Mouse (Mus musculus) heart, postnatal 25 days (tissue): ENCODE results near the gene Gtf2a1. TPM values are rescaled to one million over a fixed set of nuclear protein-coding genes. Genes with fewer than 3 reads are reported as not detected.
"Not testable (repeated sequence)": the region's sequence is repeated elsewhere in the genome, so short reads cannot be mapped to it uniquely, and the experiment has no call there.

ENCODE experiments used
- DNase-seq: peaks from one replicate; pipeline ENCODE4 v3.0.0; 2022; ENCODE audit warnings: low spot score
- intact Hi-C: fragments of 180-260 bp; cut with DNase I; formaldehyde crosslinking; loops from one replicate; pipeline ENCODE4 v1.15.1; 2025
- total RNA-seq, 2 experiments: library from RNA; stranded (reverse); gene quantifications; 2 replicates each; pipeline ENCODE4 v1.2.3; 2021

Gtf2a1 gene
- total RNA-seq, 2 experiments from 2014 or later: 24.7 to 27.4 TPM

GRCm38 (mm10) chr12:91582362-91583002 is 7.8 kb downstream of the Gtf2a1 start:
- intact Hi-C loops: loop anchor here (5.0 kb wide), 1 partner anchor 195 kb away; no protein-coding TSS in a partner anchor
- no peak for DNase-seq

DNA sequence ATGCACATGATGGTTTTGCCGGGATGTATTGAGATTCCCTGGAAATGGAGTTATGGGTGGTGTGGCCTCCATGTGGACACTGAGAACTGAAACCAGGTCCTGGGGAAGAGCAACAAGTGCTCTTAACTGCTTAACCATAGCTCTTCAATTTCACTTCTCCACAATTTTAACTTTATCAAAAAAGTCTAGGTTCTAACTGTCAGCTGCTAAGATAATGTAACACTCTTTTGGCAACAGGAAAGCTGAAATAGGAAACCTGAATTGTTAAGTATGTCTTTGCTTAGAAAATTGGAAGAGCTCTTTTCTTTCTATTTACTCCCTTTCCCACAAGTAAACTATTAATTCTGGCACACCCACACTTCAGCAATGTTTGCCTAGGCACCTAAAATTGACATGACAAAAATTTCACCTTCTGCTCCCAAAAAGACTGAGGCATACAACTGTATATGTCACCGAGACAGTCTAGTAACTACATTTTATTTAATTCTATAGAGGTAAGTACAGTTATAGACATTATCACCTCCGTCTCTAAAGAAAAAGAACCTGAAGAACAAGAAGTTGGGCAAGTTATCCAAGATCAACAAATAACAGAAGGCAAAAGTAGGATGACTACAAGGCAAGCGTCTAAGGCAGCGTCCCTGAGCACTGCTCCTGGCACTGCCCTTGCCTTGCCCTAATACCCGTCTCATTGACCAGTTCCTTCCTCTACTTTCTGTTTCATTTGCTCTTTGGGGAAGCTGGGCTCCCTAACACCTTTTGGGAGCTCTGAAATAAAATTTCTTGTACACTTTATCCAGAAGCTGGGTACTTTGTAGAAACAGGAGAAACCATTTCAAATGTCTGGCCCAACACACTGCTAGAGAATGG is 8.8 kb downstream of the Gtf2a1 start:
- intact Hi-C loops: loop anchor here (5.0 kb wide), 1 partner anchor 194 kb away; no protein-coding TSS in a partner anchor
- no peak for DNase-seq

- DNase-seq: no peak
- intact Hi-C loops: loop anchor here (5.0 kb wide), 1 partner anchor 192 kb away; no protein-coding TSS in a partner anchor
Observed at GRCm38 (mm10) chr12:91579665-91580064, 10.6 kb downstream of the Gtf2a1 start.

DNA sequence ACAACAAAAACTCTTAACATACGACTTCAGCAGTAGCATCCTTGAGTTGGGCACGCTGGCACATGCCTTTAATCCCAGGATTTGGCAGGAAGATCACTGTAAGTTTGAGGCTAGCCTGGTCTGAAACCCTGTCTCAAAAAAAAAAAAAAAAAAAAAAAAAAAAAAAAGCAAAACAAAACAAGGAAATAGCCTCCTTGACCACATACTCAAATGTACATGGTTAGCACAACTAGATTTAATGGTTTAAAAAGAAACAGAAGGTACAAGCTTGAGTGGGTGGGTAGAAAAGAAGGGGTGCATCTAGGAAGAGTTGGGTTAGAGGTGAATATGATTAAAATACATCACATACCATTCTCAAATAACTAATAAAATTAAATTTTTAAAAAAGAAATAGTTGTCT is 18.6 kb downstream of the Gtf2a1 start:
- intact Hi-C loops: no loop called here
- no peak for DNase-seq

DNA sequence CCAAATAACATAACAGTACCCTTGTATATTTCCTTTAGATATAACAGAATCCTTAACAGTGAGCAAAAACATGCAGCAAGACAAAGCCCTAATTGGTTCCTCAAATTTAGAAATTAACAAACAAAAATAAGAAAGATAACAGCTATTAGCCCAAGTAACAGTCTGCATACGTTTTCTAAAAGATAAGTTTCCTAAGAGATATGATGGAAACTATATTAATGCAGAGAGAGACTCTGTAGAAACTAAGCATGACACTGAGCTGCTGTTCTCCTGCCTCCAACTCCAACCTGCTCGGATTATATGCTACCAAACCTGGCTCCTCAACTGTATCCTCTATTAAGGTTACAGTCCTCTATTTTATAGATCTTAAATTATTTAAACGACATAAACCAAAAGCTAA is 21.0 kb downstream of the Gtf2a1 start:
- intact Hi-C loops: no loop called here
- DNase-seq: no peak

- intact Hi-C loops: no loop called here
Observed at GRCm38 (mm10) chr12:91567145-91567544, 23.1 kb downstream of the Gtf2a1 start.

GRCm38 (mm10) chr12:91558152-91558551 is 32.1 kb downstream of the Gtf2a1 start:
- intact Hi-C loops: not testable (repeated sequence)

More at GRCm38 (mm10) chr12:91567145-91567544, 23.1 kb downstream of the Gtf2a1 start:
- DNase-seq: no peak

DNA sequence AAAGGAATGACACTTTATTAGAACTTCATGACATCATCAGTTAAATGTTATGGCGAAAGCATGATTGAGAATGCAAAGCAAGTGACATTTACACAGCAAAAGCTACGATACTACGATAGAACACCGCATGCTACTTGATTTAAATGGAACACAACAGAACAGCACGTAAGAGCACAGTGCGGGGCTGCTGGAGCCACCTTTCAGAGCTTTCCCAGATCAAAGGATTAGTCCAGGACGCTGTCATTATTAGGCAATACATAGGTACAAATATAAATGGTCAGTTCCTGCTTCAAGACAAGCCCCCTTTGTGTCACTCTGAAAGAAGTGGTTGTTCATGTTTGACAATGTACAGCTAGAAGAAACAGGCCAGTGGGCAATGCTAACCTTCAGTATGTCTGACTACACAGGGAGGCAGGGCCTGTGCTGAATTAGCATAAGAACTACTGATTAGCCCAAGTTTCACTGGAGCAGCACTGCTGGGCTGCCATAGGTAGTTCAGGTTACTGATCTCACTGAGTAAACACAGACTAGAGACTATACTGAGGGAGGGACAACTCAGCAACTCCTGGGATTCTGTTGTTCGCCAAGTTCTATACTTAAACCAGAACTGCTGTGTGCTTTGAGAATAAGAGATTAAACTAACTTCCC is 32.8 kb downstream of the Gtf2a1 start:
- DNase-seq, intact Hi-C loops: not testable (repeated sequence)

More at GRCm38 (mm10) chr12:91558152-91558551, 32.1 kb downstream of the Gtf2a1 start:
- not testable (repeated sequence) for DNase-seq

DNA sequence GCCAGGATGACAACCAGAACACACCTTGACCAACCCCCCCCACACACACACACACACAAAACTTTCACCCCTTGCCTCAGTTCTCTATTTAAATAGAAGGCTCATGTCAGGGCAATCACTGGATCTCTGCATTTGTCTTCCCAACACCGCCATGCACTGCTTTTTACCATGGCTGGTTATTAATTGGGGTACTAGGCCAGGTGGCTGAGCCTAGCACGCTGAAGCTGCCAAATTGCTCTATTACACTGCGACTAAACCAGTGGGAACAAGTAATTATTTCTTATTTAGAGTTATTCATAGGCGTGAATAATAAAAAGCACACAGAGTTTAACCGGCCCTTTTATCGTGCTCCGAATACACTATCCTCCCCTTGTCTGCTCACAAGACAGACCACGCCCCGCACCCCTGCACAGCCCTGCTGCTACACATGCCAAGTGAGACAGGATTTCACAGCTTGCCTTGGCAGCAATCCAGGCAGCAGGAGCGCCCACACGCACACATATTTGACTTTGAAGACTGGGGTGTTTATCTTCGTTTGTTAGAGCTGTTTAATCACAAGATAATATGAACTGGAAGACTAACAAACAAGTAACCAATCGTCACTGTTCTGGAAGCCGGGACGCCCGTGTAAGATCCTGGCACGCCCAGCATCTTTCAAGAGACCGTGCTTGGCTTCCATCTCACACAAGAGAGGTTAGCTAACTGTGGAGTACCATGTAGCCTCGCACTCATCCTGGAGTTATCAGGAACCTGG is 38.3 kb downstream of the Gtf2a1 start:
- peak; percentile 27 for DNase-seq

GRCm38 (mm10) chr12:91549471-91549870 is 40.8 kb downstream of the Gtf2a1 start:
- intact Hi-C loops: no loop called here
- no peak for DNase-seq

More for the DNA sequence above, 38.3 kb downstream of the Gtf2a1 start:
- intact Hi-C loops: no loop called here

DNA sequence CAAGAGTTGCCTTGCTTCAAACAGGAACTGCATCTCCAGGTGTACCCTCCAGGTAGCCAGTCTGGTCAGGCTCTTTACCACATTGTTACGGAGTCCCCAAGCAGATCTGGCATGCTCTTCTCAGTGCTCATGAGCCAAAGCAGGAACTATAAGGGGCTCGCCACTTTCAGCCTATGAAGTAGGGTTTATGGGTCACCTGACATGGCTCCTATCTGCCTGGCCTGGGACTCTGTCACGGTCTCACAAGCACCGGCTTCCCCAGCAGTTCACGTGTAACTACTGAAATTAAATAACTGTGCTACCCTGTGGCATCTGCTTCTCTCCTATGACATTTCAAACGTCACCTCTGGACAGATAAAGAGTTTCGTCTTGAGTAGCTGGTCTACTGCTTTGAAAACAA is 50.1 kb downstream of the Gtf2a1 start:
- no peak for DNase-seq
- intact Hi-C loops: no loop called here

GRCm38 (mm10) chr12:91534514-91534913 is 55.8 kb downstream of the Gtf2a1 start:
- intact Hi-C loops: no loop called here
- no peak for DNase-seq

DNA sequence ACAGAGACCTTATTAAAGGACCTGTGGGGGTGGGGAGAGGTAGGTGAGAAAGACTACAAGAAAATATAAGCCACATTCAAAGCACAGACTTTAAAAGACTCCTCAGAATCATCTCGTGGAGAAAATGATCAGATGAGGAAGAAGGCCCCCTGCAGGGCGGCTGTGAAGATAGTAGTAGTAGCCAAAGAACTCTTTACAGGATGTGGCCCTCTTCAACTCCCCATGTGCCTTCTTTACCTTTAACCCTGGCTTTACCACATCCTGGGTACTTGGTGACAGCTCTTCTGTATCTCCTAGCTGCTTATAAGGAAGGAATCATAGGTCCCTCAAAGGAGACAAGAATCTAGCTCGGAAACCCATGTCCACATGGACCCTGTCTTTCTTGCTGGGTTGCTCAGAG is 66.7 kb downstream of the Gtf2a1 start:
- intact Hi-C loops: no loop called here

GRCm38 (mm10) chr12:91517808-91518207 is 72.5 kb downstream of the Gtf2a1 start:
- DNase-seq: no peak
- intact Hi-C loops: no loop called here

More for the DNA sequence above, 66.7 kb downstream of the Gtf2a1 start:
- no peak for DNase-seq

- no peak for DNase-seq
- intact Hi-C loops: no loop called here
Observed at GRCm38 (mm10) chr12:91513980-91514379, 76.3 kb downstream of the Gtf2a1 start.

DNA sequence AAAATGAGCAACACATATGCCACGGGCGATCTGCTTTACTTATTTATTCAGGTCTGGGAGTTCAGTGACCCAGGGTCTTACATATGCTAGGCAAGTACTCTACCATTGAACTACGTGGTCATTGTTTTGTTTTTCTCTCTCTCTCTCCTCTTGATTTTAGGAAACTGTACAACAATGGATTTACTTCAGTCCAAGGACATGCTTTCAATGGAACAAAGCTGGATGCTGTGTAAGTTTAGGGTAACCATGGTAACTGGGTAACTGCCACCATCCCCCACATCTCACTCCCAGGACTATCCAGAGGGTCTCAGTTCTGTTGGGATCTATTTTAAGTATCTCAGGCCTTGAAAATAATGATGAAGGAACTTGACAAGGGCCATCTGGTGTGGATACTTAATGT is 78.5 kb downstream of the Gtf2a1 start:
- no peak for DNase-seq
- intact Hi-C loops: no loop called here
